Mouse (Mus musculus): Measurements from ENCODE around the gene Olfr1340. TPM values are rescaled to one million over a fixed set of nuclear protein-coding genes. Genes with fewer than 3 reads are reported as not detected.

Olfr1340 gene
- polyA plus RNA-seq (2015; fragmentation: Illumina TruSeq; extraction: RNeasy Lipid Tissue Mini Kit (QIAGEN cat#74804); ENCODE audit: low read depth, low replicate concordance): not detected

GRCm38 (mm10) chr4:118719838-118720237, at the start of gene Olfr1340:
Gene Olfr1340, plus strand, starts transcription at chr4:118720138.

GRCm38 (mm10) chr4:118692412-118692973, 27.4 kb upstream of the Olfr1340 start, which contains the start of gene Olfr1342:
Gene Olfr1342, minus strand, starts transcription at chr4:118692756.

GRCm38 (mm10) chr4:118703223-118703622, 16.7 kb upstream of the Olfr1340 start, which contains the start of gene Olfr1341:
Gene Olfr1341, plus strand, starts transcription at chr4:118703523.

GRCm38 (mm10) chr4:118731875-118732274, 11.9 kb downstream of the Olfr1340 start, which contains the start of gene Olfr1339:
Gene Olfr1339, plus strand, starts transcription at chr4:118732175.

GRCm38 (mm10) chr4:118758637-118759036, 38.7 kb downstream of the Olfr1340 start, which contains the start of gene Olfr1338:
Gene Olfr1338, minus strand, starts transcription at chr4:118758737.

Other genes starting within 250 kb of the Olfr1340 start
- gene Tie1, start 230.1 kb upstream of the Olfr1340 start, polyA plus RNA-seq (2015; fragmentation: Illumina TruSeq; extraction: RNeasy Lipid Tissue Mini Kit (QIAGEN cat#74804); ENCODE audit: low read depth, low replicate concordance): 7.1 TPM
- gene 2610528J11Rik, start 193.1 kb upstream of the Olfr1340 start, polyA plus RNA-seq (2015; fragmentation: Illumina TruSeq; extraction: RNeasy Lipid Tissue Mini Kit (QIAGEN cat#74804); ENCODE audit: low read depth, low replicate concordance): not detected
- 15.7 TPM for gene Tmem125, start 176.1 kb upstream of the Olfr1340 start, polyA plus RNA-seq (2015; fragmentation: Illumina TruSeq; extraction: RNeasy Lipid Tissue Mini Kit (QIAGEN cat#74804); ENCODE audit: low read depth, low replicate concordance)
- 0.67 TPM for gene Cfap57, start 99.4 kb upstream of the Olfr1340 start, polyA plus RNA-seq (2015; fragmentation: Illumina TruSeq; extraction: RNeasy Lipid Tissue Mini Kit (QIAGEN cat#74804); ENCODE audit: low read depth, low replicate concordance)
- 60.0 TPM for gene Ebna1bp2, start 99.3 kb upstream of the Olfr1340 start, polyA plus RNA-seq (2015; fragmentation: Illumina TruSeq; extraction: RNeasy Lipid Tissue Mini Kit (QIAGEN cat#74804); ENCODE audit: low read depth, low replicate concordance)
- gene Olfr62, start 61.2 kb upstream of the Olfr1340 start, polyA plus RNA-seq (2015; fragmentation: Illumina TruSeq; extraction: RNeasy Lipid Tissue Mini Kit (QIAGEN cat#74804); ENCODE audit: low read depth, low replicate concordance): not detected
- not detected for gene Olfr1342, start 27.4 kb upstream of the Olfr1340 start, polyA plus RNA-seq (2015; fragmentation: Illumina TruSeq; extraction: RNeasy Lipid Tissue Mini Kit (QIAGEN cat#74804); ENCODE audit: low read depth, low replicate concordance)
- gene Olfr1341, start 16.6 kb upstream of the Olfr1340 start, polyA plus RNA-seq (2015; fragmentation: Illumina TruSeq; extraction: RNeasy Lipid Tissue Mini Kit (QIAGEN cat#74804); ENCODE audit: low read depth, low replicate concordance): not detected
- not detected for gene Olfr1339, start 12.0 kb downstream of the Olfr1340 start, polyA plus RNA-seq (2015; fragmentation: Illumina TruSeq; extraction: RNeasy Lipid Tissue Mini Kit (QIAGEN cat#74804); ENCODE audit: low read depth, low replicate concordance)
- gene Olfr1338, start 38.6 kb downstream of the Olfr1340 start, polyA plus RNA-seq (2015; fragmentation: Illumina TruSeq; extraction: RNeasy Lipid Tissue Mini Kit (QIAGEN cat#74804); ENCODE audit: low read depth, low replicate concordance): not detected
- gene Olfr1337, start 62.4 kb downstream of the Olfr1340 start, polyA plus RNA-seq (2015; fragmentation: Illumina TruSeq; extraction: RNeasy Lipid Tissue Mini Kit (QIAGEN cat#74804); ENCODE audit: low read depth, low replicate concordance): not detected
- not detected for gene Olfr1335, start 89.8 kb downstream of the Olfr1340 start, polyA plus RNA-seq (2015; fragmentation: Illumina TruSeq; extraction: RNeasy Lipid Tissue Mini Kit (QIAGEN cat#74804); ENCODE audit: low read depth, low replicate concordance)
- not detected for gene Olfr1333, start 116.1 kb downstream of the Olfr1340 start, polyA plus RNA-seq (2015; fragmentation: Illumina TruSeq; extraction: RNeasy Lipid Tissue Mini Kit (QIAGEN cat#74804); ENCODE audit: low read depth, low replicate concordance)
- gene Olfr1331, start 144.5 kb downstream of the Olfr1340 start, polyA plus RNA-seq (2015; fragmentation: Illumina TruSeq; extraction: RNeasy Lipid Tissue Mini Kit (QIAGEN cat#74804); ENCODE audit: low read depth, low replicate concordance): not detected
- gene Olfr1330, start 168.5 kb downstream of the Olfr1340 start, polyA plus RNA-seq (2015; fragmentation: Illumina TruSeq; extraction: RNeasy Lipid Tissue Mini Kit (QIAGEN cat#74804); ENCODE audit: low read depth, low replicate concordance): not detected
- not detected for gene Olfr1329, start 197.3 kb downstream of the Olfr1340 start, polyA plus RNA-seq (2015; fragmentation: Illumina TruSeq; extraction: RNeasy Lipid Tissue Mini Kit (QIAGEN cat#74804); ENCODE audit: low read depth, low replicate concordance)
- gene Olfr1328, start 218.5 kb downstream of the Olfr1340 start, polyA plus RNA-seq (2015; fragmentation: Illumina TruSeq; extraction: RNeasy Lipid Tissue Mini Kit (QIAGEN cat#74804); ENCODE audit: low read depth, low replicate concordance): not detected
- gene Lao1, start 241.4 kb downstream of the Olfr1340 start, polyA plus RNA-seq (2015; fragmentation: Illumina TruSeq; extraction: RNeasy Lipid Tissue Mini Kit (QIAGEN cat#74804); ENCODE audit: low read depth, low replicate concordance): not detected

Data from brain, adult 10 weeks (tissue).